Comparison of ENCODE assay signal across 8 mouse cellular contexts in genomic region chr1:157086097-157086994, GRCm38 (mm10). TPM values are rescaled to one million over a fixed set of nuclear protein-coding genes. Genes with fewer than 3 reads are reported as not detected.
DNase-seq lines count a peak whose midpoint lies in the region; ATAC-seq lines count a peak whose summit lies in the region.

No protein-coding gene starts in this region.

- no peaks in the 10 kb centered on the region for H3K9me3 ChIP-seq in forebrain, embryonic 16.5 days (ENCODE audit: control insufficient read depth, low read length)
- no peaks in the 10 kb centered on the region for H3K9me3 ChIP-seq in hindbrain, embryonic 11.5 days (ENCODE audit: control insufficient read depth, low read length)

- H3K36me3 ChIP-seq in forebrain, embryonic 16.5 days (ENCODE audit: control insufficient read depth, insufficient read depth), result no peaks in the 10 kb centered on the region
- H3K36me3 ChIP-seq in hindbrain, embryonic 11.5 days (ENCODE audit: control insufficient read depth, insufficient read depth, low read length), result no peaks in the 10 kb centered on the region

- WGBS in forebrain, embryonic 16.5 days, result 6% methylated on average over 25 of the region's 25 CpGs
- 9% methylated on average over 25 of the region's 25 CpGs for WGBS in hindbrain, embryonic 11.5 days

- peak overlapping the region; percentile 41 for H3K4me3 ChIP-seq in forebrain, embryonic 16.5 days (replicated peaks; ENCODE audit: low read length)
- H3K4me3 ChIP-seq in hindbrain, embryonic 11.5 days (ENCODE audit: low read depth, low read length), result peak overlapping the region; percentile 34

- ATAC-seq in forebrain, embryonic 16.5 days, result peak; percentile 84
- ATAC-seq in hindbrain, embryonic 11.5 days (ENCODE audit: low FRiP score), result peak; percentile 70

- peak; percentile 10 for DNase-seq in T-cell, adult 2 months (ENCODE audit: low spot score)
- DNase-seq in cerebellum, adult 11-12 months, result peak; percentile 9
- DNase-seq in hindbrain, embryonic 11.5 days (ENCODE audit: low spot score), result peak; percentile 94
- DNase-seq in layer of hippocampus, postnatal 14 days (ENCODE audit: low spot score in 2 of 2), result peak; percentile 55 to 68
- DNase-seq in lung, postnatal 10 days, result peak; percentile 78
- peak; percentile 30 for DNase-seq in retina, adult 2 months (ENCODE audit: low read depth, low spot score)
- peak; percentile 43 for DNase-seq in yolk sac, embryonic 10.5 days (ENCODE audit: low spot score)

- no peak overlapping the region for H3K27ac ChIP-seq in forebrain, embryonic 16.5 days (ENCODE audit: low read length)
- H3K27ac ChIP-seq in hindbrain, embryonic 11.5 days (ENCODE audit: low read depth, low read length), result peak overlapping the region; percentile 21; the same call in 1 of the 2 replicates

- peak overlapping the region; percentile 57 for H3K4me2 ChIP-seq in forebrain, embryonic 16.5 days (ENCODE audit: low read length)
- H3K4me2 ChIP-seq in hindbrain, embryonic 11.5 days (replicated peaks; ENCODE audit: low read depth, low read length), result peak overlapping the region; percentile 40

- H3K4me1 ChIP-seq in forebrain, embryonic 16.5 days (replicated peaks; ENCODE audit: control insufficient read depth, insufficient read depth, low read length), result peaks cover 4% of the 10 kb centered on the region; the same call in 1 of the 2 replicates
- 0 out of 2 replicates have a peak, but pooled peaks cover 2% of the 10 kb centered on the region for H3K4me1 ChIP-seq in hindbrain, embryonic 11.5 days (replicated peaks; ENCODE audit: control insufficient read depth, insufficient read depth, low read length)

- no peaks in the 10 kb centered on the region for H3K27me3 ChIP-seq in forebrain, embryonic 16.5 days (replicated peaks; ENCODE audit: control insufficient read depth, insufficient read depth, low read length)
- H3K27me3 ChIP-seq in hindbrain, embryonic 11.5 days (ENCODE audit: control insufficient read depth, insufficient read depth, low read length), result no peaks in the 10 kb centered on the region

- H3K9ac ChIP-seq in forebrain, embryonic 16.5 days (replicated peaks; ENCODE audit: low read depth, low read length), result peak overlapping the region; percentile 51
- peak overlapping the region; percentile 53 for H3K9ac ChIP-seq in hindbrain, embryonic 11.5 days (ENCODE audit: low read depth, low read length)

RNA-seq across cellular contexts. Expression of gene Tex35, which starts 22.1 kb away (rescaled TPM):
- not detected in 2 replicates for polyA plus RNA-seq in forebrain, embryonic 16.5 days (2015; fragmentation: Nextera tagmentation; extraction: Ambion mirVana)
- not detected in 2 replicates for polyA plus RNA-seq in hindbrain, embryonic 11.5 days (2014; fragmentation: Nextera tagmentation; extraction: Ambion mirVana)
- not detected for total RNA-seq in layer of hippocampus, postnatal 14 days (2021)

Comparison
In these comparisons a context has a peak if more than half of its experiments do, and no peak if none do; other contexts are left out.
1. DNase-seq: peak in every context shown above with its lines; median percentile 94 in hindbrain, embryonic 11.5 days; 78 in lung, postnatal 10 days; 62 in layer of hippocampus, postnatal 14 days; 43 in yolk sac, embryonic 10.5 days; 30 in retina, adult 2 months; 10 in T-cell, adult 2 months; 9 in cerebellum, adult 11-12 months.